Mouse (Mus musculus) neutrophil, adult 5-6 weeks (primary cell): ENCODE data around the gene U90926. TPM values are rescaled to one million over a fixed set of nuclear protein-coding genes. Genes with fewer than 3 reads are reported as not detected.

Source experiments
- ATAC-seq: fragments of 151-379, 151-347 bp; 2 replicates; pipeline ENCODE4 v1.8.0; 2017; ENCODE audit warnings: mild to moderate bottlenecking, moderate TSS enrichment; ENCODE audit not compliant: insufficient number of reproducible peaks, poor library complexity, low FRiP score, severe bottlenecking; ENCODE audit errors: extremely low read depth
- total RNA-seq: library from RNA; stranded (forward); fragments of 200-1000 nt; gene quantifications from 2 replicates; pipeline ENCODE4 v1.2.3, GENCODE M21; 2017

Gene U90926
- not detected in 2 replicates for total RNA-seq

DNA sequence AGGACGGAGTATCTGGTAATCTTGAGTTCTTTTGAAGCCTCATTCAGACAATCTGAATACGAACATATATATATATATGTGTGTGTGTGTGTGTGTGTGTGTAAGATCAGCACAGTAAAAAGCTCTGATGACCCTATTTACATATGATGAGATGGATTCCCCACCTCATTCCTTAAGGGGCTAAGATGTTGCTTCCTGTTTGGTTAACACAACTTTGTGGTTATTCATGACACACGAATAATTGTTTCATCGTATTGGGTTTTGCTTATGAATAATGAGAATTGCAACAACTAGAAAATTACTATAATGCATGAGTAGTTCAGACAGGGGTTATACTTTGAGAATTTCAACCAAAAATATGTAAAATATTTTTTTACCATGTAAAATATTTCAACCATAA is at the start of gene U90926:
Gene U90926, minus strand, starts transcription at position 101 of the 400 bp plus-strand sequence.
- ATAC-seq = no peak

DNA sequence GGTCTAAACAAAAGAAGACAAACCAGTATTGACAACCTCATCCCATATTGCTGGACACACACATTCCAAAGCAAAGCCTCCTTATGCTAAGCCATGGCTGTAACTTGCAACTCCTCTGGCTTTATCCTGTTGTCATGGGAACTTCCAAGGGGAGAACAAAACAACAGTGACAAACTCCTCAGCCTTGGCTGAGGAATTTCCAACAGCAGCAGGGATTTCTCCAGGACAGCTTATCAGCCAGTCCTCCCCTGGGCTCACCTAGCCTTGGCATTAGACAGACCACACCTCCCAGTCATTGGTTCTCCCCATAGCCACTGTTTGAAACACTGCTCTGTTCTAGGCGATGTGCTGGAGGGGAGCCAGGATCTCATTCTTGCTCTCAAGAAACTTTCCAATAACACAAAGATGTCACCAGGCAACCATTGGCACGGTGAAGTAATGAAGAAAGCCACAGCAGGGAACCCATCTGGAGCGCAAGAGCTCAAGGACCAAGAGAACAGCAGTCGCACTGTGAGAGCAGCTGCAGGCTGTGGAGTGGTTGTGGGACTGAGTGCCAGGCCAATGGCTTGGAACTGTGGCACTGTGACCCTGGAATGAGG is 48.7 kb upstream of the U90926 start:
- no peak for ATAC-seq

DNA sequence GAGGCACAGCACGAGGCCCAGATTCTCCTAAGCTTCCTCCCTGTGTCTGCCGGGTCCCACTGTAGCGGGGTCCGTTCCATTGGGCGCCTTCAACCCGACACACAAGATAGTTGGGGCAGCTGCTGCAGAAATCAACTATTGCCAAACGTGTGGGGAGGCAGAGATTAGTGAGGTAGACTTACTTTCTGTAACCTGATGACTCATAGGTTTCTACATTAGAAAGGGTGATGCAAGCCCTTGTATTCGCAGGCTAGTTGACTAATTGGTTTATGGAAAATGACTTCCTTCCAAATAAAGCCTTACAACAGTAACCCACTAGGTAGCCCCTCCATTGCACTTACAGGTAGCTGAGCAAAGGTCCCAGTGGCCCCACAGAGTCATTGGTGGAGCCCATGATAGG is 47.4 kb upstream of the U90926 start:
- no peak for ATAC-seq

DNA sequence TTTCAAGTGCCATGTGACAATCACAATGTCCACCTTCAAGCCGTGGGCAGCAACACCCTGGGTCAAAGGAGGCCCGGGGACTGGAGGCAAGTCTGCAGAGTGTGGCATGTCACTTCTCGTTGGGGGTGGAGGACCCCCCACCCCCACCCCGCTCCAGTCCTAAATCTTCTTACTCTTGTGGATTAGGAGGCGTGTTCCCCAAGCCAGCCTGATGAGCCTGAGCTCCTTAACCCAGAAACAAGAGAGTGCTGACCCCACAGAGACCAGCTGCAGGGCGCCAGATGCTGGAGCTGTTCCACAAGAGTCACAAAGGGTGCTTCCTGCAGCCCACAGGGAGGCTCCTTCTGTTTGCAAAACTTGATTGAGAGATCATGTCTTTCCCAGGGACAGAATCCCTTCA is 41.0 kb upstream of the U90926 start, which contains the start of gene Ppef2:
Gene Ppef2, minus strand, starts transcription at position 61 of the 400 bp plus-strand sequence.
- ATAC-seq = no peak

DNA sequence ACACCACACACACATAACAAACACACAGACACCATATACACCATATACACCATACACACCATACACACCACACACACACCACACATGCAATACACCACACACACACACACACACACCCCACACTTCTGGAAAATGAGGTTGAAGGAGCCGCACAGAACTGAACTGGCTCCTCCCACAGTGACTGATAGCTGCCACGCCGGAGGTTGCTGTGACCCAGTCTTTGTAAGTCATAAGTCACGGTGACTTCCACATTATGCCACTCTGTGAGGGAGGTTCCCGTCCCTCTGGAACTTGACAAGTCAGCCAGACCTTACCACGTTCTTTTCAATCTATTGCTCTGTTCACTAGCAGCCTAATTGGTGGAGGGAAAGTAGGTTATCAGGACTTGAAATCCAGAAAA is 39.3 kb upstream of the U90926 start:
- no peak for ATAC-seq

DNA sequence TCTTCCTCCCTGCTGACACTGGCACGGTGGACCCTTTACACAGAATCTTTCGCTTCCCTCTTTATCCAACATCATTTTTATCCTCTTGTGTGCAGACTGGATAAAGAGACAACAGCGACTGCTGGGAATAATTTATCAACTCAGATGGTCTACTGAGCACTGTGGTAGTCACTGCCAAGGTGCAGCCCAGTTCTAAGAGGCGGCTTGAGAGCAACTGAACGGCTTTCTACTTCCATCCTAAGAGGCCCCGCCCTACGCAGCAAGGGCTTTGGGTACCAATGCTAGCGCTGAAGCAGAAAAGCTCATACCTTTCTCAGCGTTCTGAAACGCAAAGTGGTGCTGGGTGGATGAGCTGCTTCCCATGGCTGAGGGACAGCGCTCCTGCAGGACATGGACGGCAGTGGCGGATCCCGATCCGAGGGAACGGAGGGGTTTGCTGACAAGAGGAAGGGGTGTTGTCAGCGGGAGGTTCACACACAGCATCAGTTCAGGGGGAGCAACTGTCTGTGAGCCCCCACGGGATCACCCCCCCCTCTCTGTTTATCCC is 37.7 kb upstream of the U90926 start:
- ATAC-seq = no peak

DNA sequence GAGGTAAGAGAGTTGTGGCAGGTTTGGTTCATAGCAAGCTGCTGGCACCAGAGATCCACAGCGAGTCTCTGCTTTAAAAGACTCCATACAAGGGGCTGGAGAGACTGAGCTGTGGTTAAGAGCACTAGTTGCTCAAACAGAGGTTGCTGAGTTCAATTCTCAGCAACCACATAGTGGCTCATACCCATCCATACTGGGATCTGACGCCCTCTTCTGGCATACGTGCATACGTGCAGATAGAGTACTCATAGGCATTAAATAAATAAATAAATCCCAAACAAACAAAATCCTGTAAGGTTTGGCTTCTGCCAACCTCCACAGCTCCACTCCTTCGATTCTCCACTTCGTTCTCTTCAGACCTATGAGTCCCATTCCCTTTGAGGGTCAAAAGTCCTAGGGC is 36.8 kb upstream of the U90926 start:
- no peak for ATAC-seq

DNA sequence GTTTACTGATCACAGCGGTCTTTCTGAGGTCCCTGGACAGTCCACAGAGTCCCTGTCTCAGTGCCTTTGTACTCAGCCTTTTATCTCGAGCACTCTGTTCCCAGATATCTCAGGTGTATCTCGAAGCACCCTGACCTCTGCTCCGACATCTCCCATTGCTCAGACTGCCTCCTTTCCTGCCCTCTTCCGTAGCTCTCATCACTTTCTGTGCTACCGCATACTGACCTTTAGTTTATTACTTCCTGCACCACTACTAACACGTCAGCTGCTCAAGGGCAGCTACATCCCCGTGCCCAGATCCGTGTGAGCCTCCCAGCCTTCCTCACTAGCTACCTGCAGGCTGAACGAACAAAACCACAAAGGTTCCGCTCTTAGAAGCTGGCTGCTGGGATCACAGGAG is 33.4 kb upstream of the U90926 start:
- ATAC-seq = no peak

DNA sequence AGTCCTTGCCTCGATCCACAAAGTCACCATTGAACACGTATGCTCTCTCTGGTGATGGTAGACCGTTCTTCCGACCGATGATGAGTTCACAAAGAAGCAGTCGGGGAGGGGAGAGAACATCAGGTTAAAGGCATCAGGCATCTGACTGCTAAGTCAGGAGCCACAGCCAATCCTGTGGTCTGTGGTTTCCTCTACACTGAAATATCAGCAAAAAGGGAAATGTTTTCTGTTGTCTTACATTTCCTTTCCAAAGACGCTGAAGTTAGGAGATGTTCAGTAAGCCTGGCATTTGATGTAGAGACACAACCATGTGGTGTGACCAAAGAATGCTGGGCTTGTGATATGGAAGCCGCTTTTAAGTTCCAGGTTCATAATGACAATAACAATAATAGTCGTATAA is 30.3 kb upstream of the U90926 start:
- ATAC-seq = peak; percentile 28; the same call in 1 of the 2 replicates

DNA sequence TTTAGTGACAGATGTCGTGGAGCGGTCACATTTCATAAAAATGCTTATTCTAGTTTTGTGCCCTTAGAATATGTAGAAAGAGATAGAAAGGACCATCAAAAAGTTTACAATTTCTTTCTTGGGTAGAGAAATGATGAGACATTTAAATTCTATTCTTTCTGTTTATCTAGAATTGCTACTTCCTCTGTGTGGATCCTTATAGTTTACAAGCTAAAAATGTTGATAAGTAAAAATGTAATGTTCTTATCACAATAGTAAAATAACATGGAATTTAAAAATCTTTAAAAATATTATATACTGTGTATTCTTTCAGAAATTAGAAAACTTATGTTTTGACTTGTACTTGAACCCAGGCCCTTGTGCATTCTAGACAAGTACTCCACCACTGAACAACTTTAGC is 29.7 kb upstream of the U90926 start:
- no peak for ATAC-seq

DNA sequence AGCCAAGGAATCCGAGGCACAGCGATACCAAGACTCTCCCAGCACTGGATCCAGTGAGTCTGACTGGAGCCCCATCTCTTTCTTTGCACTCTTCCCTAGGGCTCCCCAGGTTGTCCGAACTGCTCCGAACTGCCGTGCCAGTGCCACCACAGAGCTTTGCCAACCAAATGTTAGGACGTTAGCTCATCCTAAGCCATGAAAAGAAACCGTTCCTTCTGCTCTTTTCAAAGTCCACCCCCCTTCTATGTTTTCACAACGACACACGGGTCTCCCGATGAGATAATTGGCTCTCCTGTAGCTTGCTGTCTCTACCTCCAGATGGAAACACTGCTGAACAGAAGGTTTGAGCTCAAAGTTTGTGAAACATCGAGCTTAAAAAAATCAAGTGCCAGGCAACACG is 25.6 kb upstream of the U90926 start:
- no peak for ATAC-seq

DNA sequence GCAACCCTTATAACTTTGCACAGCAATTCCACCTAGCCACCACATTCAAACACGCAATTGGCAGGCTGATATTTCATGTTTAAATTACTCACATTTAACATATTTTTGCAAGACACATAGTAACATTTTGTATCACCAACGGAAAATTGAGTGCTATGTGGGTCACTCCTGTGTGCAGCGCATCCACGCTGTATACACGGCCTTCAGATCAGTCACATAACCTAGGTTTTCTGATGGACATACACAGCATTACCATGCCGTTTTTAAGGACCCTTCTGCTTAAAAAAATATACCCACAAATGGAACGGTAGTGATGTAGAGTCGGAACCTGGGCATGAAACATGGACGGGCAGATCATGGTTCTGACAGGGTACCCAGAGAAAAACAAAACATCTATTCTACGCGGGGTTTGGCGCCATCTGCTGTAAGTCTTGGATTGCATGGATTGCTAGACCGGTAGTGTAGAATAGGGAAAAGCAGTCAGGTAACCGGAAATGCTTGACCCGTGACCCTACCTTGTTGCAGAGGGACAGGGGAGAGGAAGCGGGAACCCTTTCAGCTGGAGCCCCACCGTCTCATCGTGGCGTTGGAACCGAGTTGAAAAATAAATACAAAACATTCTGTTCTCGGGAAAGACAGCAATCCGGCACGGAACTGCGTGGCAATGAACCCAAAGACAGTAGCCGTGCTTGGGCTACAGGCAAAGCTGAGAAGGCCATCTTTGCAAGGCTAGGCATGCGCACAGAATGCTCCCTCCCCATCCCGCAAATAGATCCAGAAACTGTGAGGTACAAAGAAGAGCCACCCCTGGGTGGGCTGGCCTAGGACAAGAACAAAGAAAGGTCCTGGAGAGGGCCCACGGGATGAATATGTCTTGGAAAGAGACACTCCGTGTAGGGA is 24.4 kb upstream of the U90926 start:
- ATAC-seq = no peak

DNA sequence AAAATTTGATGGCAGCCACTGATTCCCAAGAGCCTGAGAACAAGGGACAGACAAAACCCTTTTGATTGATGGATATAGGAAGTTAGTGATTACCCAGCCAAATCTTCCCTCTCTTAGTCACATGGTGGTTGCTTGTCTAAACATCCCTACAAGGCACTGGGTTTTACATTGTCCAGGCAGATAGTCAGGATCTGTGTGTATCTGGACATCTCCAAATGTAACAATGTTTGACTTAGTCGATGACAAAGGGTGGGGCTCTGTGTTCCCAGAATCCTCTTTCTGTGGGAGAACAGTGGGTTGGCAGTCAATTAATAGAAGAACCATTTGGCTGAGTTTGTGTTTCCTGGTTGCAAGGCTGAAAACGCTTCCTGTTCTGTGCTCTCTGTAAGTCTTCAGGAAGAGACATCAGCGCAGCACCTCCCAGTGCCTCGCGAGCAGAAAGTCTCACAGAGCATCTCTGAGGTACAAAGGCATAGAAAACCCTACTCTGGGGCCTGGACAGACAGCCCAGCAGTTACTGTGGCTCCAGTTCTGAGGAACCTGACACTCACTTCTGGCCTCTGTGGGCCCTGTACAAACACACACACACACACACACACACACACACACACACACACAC is 19.8 kb upstream of the U90926 start:
- ATAC-seq = no peak

DNA sequence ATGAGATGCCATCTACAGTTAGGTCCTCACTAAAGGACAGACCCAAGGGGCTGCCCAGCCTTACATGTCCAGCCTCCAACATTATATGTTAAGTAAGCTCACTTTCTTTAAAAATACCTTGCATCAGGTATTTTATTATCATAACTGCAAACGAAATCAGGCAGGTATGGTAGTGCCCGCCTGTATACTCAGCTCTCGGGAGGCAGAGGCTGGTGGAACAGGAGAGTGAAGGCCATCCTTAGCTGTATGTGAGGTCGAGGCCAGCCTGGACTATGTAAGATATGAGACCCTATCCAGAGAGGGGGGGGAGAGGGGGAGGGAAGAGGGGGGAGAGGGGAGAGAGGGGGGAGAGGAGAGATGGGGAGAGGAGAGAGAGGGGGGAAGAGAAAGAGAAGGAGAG is 18.2 kb upstream of the U90926 start:
- no peak for ATAC-seq

DNA sequence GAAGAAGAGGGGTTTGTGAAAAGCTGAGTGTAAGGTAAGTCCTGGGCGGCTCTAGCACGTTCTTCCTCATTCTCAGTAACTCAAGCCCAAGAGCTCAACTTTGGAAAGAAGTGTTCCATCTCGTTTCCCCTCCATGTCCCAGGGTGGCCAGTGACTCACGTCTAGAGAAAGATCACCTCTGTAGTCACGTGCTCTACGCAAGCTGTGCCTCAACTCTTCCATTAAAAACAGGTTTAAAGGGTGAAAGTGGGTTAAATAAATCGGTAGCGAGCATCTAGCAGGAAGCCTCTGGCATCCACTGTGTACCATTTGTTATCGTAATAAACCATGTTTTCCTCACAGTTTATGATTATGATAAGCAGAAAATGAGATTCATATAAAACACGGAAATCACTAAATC is 16.6 kb upstream of the U90926 start:
- no peak for ATAC-seq

DNA sequence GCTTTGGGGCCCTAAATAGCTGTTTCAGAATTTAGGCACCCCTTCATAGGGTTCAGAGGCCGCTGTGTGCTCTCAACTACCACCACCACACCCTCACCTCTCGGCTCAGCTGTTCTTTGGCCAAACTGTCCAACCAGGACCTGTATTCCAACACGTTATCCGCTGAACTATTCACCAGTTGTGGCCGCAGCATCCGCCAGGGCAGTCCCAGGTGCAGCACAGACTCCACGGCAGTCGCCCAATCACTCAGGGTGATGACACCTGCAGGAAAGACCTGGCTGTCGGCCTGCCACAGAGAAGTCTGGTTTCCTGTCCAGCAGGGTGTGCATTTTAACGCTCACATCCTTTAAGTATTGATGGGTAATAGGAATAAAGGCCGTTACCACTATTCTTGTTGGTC is 15.1 kb upstream of the U90926 start:
- no peak for ATAC-seq

DNA sequence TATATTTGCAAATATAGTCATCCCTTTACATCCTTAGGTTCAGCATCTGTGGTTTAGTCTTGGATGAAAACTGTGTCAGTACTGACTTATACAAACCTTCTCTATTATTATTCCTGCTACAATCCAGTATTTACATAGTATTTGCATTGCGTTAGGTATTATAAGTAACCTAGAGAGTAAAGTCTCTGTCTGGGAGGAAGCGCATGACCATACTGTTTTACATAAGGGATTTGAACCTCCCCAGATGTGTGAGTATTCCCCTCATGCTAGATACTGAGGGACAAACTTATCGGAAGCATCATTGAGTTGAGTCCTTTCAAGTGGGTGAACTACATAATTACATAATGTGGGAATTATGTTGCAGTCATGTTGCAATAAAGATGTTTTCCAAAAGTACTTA is 14.3 kb upstream of the U90926 start:
- ATAC-seq = no peak

DNA sequence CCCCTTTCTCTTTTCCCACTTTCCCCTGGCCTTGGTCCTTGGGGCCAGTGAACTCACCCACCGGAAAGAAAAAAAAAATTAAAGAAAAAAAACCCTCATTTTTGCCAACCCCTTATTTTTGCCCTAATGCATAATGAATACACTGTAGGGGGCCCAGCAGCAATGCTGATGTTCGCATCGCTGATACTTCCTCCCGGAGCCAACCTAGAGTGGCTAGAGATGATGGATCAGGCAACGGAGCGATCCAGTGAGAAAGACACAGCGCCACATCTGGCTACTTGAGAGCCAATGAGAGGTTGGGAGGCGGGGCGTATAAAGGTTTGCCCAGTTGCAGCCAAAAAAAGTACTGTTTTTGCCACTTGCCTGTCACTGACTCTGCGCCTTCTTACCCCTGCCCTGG is 13.6 kb upstream of the U90926 start:
- ATAC-seq = no peak

DNA sequence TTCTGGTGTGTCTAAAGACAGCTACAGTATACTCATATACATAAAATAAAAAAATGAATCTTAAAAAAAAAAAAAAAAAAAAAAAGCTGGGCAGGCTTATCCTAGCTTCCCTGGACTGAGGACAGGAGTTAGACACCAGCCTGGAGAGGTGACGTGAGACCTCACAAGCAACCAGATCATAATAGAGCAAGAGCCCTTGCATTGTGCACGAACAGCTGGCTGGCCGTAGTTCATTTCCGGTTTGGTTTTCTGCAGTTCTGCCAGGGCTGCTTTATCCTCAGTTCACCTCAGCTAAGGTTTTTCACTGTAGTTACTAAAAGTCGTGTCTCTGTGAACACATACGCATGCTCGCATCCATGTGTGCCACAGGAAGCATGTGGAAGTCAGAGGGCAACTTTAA is 12.6 kb upstream of the U90926 start:
- ATAC-seq = no peak
